Mouse (Mus musculus) fat pad, adult 2 months (tissue): ENCODE measurements at regions not wholly inside any gene's neighbourhood (a gene's known extent, or its start where the extent isn't known, plus 50 kb on each side); places are given as distances from the start of the nearest gene placed in this dataset.

ENCODE experiments used
- DNase-seq: peaks from one replicate; pipeline ENCODE4 v3.0.0-alpha.2; 2011; ENCODE audit warnings: low read depth, low spot score; ENCODE audit errors: extremely low read depth

GRCm38 (mm10) chr17:79798361-79798760 lies 83.5 kb upstream of the Cyp1b1 start:
- no peak for DNase-seq

- no peak for DNase-seq
Observed at GRCm38 (mm10) chr17:79790166-79790565, 75.3 kb upstream of the Cyp1b1 start.

DNA sequence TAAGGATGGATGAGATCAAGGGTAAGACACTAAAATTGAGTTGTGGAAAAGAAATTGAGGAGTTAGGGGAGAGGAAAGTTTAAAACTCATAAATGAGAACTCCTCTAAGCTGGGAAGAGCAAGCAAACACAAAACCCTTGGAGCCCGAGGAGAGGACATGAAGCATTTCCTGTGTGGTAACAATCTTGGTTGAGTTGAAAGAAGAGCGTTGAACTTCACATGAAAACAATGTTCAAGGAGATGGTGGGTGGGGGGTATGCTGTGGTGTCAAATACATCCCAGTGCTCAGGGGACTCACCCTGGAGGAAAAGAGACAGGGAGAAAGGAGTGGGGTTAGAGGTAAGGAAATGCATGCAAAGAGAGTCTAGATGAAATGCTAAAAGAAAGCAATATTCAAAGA lies 72.3 kb upstream of the Cyp1b1 start:
- DNase-seq: no peak

GRCm38 (mm10) chr17:79786691-79787090 lies 71.8 kb upstream of the Cyp1b1 start:
- no peak for DNase-seq

GRCm38 (mm10) chr17:79786270-79786669 lies 71.4 kb upstream of the Cyp1b1 start:
- no peak for DNase-seq

- no peak for DNase-seq
Observed at GRCm38 (mm10) chr17:79784256-79784870, 69.5 kb upstream of the Cyp1b1 start.

- no peak for DNase-seq
Observed at GRCm38 (mm10) chr17:79781733-79782663, 67.1 kb upstream of the Cyp1b1 start.

- DNase-seq: no peak
Observed at GRCm38 (mm10) chr17:79781262-79781661, 66.4 kb upstream of the Cyp1b1 start.

- no peak for DNase-seq
Observed at GRCm38 (mm10) chr17:79777874-79778395, 63.1 kb upstream of the Cyp1b1 start.

- no peak for DNase-seq
Observed at GRCm38 (mm10) chr17:79776177-79776576, 61.3 kb upstream of the Cyp1b1 start.

- no peak for DNase-seq
Observed at GRCm38 (mm10) chr17:79775216-79775615, 60.4 kb upstream of the Cyp1b1 start.

DNA sequence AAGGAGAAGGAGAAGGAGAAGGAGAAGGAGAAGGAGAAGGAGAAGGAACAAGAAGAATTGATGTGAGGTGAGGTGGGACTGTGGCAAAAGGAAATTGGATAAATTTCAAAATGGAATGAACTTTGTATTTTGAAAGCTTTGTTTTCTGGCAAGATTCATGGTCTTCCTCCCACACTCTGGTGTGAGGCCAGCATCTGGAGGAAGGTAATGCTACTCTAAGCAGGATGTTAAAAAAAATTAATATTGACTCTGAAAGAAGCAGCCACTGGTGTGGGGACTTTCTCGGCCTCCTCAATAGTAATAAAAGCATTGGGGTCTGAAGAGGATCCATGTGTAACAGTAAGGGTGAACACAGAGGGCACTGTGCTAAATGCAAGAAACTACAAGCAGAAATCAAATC lies 59.4 kb upstream of the Cyp1b1 start:
- DNase-seq: no peak

GRCm38 (mm10) chr17:79772219-79772618 lies 57.4 kb upstream of the Cyp1b1 start:
- peak; percentile 90 for DNase-seq

DNA sequence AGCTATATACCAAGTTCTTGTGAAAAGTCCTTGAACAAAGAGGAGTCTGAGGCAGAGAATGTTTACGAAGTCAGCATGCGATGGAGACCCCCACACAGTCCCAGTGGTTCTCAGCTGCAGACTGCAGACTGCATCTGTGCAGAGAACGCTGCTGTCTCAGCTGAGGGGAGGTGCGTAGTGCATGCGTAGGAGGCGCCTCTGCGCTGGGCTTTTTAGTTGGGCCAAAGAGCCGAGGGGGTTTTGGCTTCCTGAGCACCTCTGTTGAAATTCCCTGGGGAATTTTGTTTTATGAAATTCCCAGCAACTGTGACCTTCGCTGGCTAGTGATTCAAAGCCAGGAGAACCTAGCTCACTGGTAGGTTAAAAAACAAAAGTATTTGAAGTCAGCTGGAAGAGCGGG lies 56.9 kb upstream of the Cyp1b1 start:
- DNase-seq: peak; percentile 87

DNA sequence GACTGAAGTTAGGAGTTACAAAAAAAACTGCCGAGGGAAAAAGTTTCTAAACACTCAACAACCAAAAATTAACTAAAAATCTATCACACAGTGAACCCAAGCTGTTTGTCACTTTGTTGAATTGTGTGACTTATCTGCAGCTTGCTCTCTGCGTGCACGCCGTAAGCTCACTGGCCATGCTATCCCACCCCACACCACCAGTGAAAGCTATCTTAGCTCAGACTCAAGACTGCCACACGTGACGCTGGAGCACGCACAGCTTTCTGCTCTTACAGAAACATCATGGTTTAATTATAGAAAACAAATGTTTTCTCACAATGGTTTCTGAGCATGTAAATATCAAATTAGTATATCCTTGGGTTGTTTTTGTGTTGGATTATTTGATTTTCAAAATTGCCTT lies 56.0 kb upstream of the Cyp1b1 start:
- no peak for DNase-seq

- no peak for DNase-seq
Observed at GRCm38 (mm10) chr17:79769824-79770223, 55.0 kb upstream of the Cyp1b1 start.

DNA sequence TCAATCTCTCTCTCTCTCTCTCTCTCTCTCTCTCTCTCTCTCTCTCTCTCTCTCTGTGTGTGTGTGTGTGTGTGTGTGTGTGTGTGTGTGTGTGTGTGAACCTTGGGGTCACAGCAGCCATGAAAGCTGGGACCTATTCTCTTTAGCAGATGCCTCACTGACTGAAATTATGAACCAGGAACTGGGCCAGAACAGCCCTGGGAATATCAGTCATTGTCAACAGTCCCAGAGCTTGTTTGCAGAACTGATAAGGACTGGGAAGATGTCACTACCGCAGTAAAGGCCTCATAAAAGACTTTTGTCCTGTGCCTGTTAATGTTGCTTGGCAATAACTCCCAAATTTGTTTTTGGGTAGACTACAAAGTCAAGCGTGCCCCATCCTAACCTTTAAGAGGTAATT lies 53.2 kb upstream of the Cyp1b1 start:
- DNase-seq: no peak

DNA sequence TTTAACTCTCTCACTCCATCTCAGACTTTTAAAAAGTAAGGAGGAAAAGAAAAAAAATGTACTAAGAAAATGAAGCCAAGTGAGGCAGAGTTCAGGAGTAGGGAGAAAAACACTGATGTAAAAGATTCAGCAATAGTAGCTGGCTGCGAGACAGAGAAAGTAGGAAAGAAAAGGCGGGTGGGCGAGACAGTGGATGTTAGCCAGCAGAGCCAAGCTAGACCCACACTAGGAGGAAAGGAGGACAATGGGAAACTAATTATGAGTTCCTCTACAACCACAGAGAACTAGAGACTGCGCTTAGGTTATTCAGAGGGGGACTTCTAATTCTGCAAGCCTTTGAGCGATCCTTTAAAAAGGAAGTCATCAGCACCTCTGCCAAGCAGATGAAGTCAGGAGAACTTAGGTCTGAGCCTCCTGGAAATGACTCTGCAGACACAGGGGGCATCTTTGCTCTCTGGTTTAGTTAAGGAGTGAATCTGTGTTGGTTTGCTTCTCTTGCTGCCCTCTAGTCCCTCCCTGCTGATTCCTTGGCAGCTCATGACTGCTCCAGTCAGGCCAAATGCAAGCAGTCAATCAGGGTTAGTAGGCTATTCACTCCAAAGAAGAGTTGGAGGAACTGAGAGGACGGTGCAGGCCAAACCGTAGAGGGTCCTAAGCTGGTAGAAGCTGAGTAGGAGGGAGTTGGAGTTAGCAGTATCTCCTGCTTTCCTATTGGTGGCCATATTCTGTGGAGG lies 50.4 kb upstream of the Cyp1b1 start:
- no peak for DNase-seq
